Mouse (Mus musculus): ENCODE measurements around the gene Ncor1.

The Ncor1 gene

DNA sequence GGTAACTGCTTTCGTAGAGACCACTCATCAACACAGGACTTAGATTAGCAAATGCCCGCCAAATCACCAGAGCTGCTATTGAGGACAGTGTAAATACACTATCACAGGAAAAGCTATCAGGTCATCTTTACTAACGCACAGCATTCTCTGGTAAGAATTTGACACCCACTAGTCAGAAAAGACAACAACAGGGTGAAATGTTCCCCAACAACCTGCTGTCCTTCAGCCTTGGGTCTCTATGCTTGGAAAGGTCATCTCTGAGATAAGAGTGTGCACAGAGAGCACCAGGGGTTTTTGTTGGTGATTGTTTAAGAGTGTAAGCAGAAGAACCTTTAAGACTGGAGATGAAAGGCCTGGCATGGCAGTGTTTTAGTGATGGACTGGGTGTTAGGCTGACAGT lies 134.7 kb downstream of the Ncor1 start:
- POLR2A ChIA-PET: interaction anchor here in 3 of 4 experiments (0.6 to 6.9 kb wide), 4 partner anchors 8 to 231 kb away, joined by 3 to 34 read pairs (median 5); partner anchors contain the start of gene Ubb (in 1 of the 3)
- CTCF ChIA-PET: no interaction called here

DNA sequence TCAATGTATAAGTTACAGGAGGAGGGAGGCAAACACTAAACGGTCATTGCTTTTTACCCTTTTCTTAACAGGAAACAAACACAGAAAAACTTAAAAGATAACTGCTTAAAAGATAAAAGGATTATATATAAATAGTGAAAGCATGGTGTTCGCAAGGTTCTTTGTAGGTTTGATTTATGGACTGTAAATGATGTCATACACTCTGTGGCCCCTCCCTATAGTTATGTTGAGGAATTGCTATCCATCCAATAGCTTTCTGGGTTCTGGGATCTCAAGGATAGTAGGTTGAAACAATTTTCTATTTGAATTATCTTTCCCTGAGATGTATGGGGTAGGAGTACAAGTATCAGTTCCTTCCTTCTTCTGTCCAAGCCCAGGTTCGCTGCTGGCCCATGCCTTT lies 138.2 kb downstream of the Ncor1 start:
- POLR2A ChIA-PET: interaction anchor here in 2 of 4 experiments (0.6 to 6.9 kb wide), 4 partner anchors 9 to 36 kb away, joined by 3 to 34 read pairs (median 4); no protein-coding TSS in a partner anchor
- CTCF ChIA-PET: no interaction called here

DNA sequence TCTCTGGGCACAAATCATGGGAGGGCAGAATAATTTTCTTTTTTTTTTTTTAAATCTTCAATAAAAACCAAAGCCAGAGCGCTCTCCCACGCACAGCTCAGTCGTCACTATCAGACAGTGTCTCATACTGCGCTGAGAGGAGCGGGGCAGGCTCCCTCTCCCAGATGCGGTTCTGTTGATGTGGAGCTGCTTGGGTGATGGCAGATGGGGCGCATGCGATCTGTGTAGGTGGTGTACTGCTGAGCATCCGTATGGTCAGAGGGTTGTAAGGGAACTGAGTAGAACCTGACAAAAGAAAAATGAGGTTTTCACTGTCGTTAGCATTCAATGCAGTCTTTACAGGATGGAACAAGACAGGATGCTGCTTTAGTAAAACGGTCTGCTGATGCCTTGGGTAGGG lies 140.6 kb downstream of the Ncor1 start:
- POLR2A ChIA-PET: interaction anchor here in 2 of 4 experiments (0.9 to 6.9 kb wide), 9 partner anchors 10 to 285 kb away, joined by 3 to 34 read pairs (median 3); partner anchors contain the start of genes Ttc19 (in 1 of the 2) and Zswim7 (in 1 of the 2)
- CTCF ChIA-PET: interaction anchor here in 1 of 4 experiments (0.6 kb wide), 1 partner anchor 270 kb away, joined by 3 read pairs; no protein-coding TSS in a partner anchor

DNA sequence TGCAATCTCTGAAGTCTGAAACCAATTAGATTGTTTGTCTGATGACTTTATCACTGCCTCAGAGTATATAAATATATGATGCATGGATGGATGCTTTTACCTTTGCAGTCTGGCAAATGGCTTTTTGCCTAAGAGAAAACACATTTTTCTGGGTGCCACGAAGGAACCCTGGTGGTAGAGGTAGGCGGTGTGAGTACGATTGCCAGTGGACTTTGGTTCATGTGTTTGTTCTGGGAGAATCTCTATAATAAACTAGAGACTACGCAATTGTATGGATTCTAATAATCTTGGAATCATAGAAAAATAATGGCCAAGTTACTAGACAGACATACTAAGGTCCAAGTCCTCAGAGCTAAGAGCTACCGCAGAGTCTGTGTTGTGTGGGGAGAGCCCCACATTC lies 143.4 kb downstream of the Ncor1 start:
- POLR2A ChIA-PET: interaction anchor here in 2 of 4 experiments (0.5 to 1.9 kb wide), 6 partner anchors 8 to 235 kb away, joined by 3 to 7 read pairs (median 4); no protein-coding TSS in a partner anchor
- CTCF ChIA-PET: no interaction called here

DNA sequence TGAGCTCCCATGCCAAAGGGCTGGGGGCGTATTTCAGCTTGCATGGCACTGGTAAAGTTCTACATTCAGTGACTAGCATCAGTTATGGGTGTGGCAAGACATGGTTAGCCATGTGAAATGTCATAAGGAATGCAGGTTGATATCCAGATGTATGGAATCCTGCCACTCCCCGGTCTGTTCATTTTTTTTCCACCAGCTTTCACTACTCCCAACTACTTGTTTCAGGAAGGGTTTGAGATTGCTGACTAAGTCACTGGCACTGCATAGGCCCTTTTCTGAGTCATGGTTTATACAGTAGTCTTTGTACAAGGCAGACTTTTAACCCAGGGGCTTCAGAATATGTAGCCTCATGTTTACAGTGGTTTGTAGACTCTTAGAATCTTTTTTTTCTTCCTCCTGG lies 149.0 kb downstream of the Ncor1 start:
- ChIA-PET CTCF (no interaction called here), POLR2A (interaction anchor here in 1 of 4 experiments (0.6 to 2.0 kb wide), 7 partner anchors 9 to 228 kb away, joined by 3 to 7 read pairs (median 3); no protein-coding TSS in a partner anchor)

DNA sequence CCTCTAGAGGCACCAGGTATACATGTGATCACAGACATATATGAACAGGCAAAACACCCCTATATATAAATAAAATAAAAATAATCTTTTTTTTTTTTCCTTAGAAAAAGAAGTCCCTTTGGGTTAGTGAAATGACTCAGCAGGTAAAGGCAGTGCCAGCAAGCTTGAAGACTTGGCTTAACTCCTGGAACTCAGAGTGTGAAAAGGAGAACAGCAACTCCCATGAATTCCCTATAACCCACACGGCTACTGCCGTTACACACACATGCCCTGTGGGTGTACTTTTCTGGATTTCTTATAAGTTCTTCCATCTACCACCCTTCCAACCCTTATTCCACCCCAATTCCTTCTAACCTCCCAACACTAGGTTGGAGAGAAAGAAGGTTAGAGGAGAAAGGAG lies 152.5 kb downstream of the Ncor1 start:
- CTCF ChIA-PET: no interaction called here

DNA sequence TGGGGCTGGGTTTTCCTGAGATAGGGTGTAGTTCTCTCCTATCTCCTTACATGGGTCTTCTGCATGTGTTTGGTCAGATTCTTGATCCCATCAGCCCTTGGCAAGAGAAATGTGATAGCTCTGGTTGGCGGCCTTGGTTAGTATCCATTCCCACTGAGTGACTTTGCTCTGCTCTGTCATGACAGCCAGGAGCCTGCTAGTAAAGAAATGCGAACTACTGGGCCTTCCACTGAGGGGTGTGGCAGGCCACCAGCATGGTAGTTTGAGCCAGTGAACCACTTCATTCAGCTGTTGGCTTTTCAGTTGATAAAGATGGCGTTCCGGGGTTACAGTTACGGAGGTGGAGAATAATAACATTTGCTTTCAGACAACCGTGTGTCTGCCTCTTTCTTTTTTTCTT lies 159.5 kb downstream of the Ncor1 start:
- CTCF ChIA-PET: interaction anchor here in 1 of 4 experiments (0.9 kb wide), 1 partner anchor 21 kb away, joined by 4 read pairs; no protein-coding TSS in a partner anchor
- POLR2A ChIA-PET: interaction anchor here in 2 of 4 experiments (1.2 to 2.8 kb wide), 9 partner anchors 8 to 253 kb away, joined by 3 to 15 read pairs (median 6); partner anchors contain the start of genes Ttc19 (in 1 of the 2) and Zswim7 (in 1 of the 2)

More for the DNA sequence above, 152.5 kb downstream of the Ncor1 start:
- POLR2A ChIA-PET: interaction anchor here in 1 of 4 experiments (1.0 kb wide), 1 partner anchor 28 kb away, joined by 4 read pairs; no protein-coding TSS in a partner anchor

DNA sequence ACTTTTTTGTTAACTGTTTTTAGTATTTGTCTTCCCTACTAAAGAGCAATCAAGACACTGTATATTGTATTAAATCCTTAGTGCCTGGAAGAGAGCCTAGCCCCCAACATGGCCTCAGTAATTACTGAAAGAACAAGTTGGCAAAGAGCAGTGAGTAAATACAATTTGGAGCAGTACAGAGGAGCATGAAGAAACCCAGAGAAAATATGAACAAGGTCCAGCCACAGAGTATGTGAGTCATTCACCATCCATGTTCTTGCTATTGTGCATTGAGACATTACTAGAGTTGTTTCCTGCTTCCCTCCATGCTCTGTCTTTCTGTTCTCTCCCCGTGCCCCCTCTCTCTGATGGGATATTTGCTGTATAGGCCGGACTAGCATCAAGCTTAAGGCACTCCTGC lies 164.2 kb downstream of the Ncor1 start:
- ChIA-PET CTCF (interaction anchor here in 1 of 4 experiments (0.7 to 1.1 kb wide), 2 partner anchors 415 to 539 kb away, joined by 3 to 4 read pairs; no protein-coding TSS in a partner anchor), POLR2A (interaction anchor here (0.6 to 2.3 kb wide), 12 partner anchors 9 to 228 kb away, joined by 3 to 12 read pairs (median 3); partner anchors contain the start of genes Ttc19 (in 1 of the 4) and Zswim7 (in 1 of the 4))

DNA sequence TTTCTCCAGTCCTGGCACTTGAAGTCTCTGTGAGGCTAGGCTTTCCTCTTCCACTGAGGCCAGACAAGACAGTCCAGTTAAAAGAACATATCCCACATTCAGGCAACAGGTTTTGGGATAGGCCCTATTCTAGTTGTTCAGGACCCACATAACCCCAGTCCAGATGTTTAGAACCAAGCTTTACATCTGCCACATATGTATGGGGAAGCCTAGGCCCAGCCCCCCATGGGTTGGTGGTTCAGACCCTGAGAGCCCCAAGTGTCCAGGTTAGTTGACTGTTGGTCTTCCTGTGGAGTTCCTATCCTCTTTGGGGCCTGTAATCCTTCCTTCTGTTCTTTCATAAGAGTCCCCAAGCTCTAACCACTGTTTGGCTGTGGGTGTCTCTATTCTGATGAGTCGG lies 170.6 kb downstream of the Ncor1 start:
- ChIA-PET CTCF (no interaction called here), POLR2A (interaction anchor here in 1 of 4 experiments (3.0 to 3.1 kb wide), 2 partner anchors 10 to 45 kb away, joined by 11 to 15 read pairs; no protein-coding TSS in a partner anchor)

DNA sequence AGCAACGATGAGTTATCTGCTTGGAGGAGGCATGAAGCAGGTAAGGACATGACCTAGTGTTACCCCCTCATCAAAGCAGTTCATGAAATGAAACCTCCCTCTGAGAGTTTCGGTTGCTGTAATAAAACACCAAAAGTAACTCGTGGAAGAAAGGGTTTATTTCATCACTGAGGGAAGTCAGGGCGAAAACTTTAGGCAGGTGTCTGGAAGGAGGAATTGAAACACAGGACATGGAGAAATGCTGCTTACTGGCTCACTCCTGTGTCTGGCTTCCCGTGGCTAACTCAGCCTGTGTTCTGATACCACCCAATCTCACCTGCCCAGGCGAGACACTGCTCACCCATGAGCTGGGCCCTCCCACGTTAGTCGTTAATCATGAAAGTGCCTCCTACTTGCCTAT lies 173.3 kb downstream of the Ncor1 start:
- POLR2A ChIA-PET: interaction anchor here in 2 of 4 experiments (0.6 to 1.9 kb wide), 10 partner anchors 8 to 223 kb away, joined by 3 to 8 read pairs (median 4); partner anchors contain the start of gene Adora2b (in 1 of the 2)
- CTCF ChIA-PET: interaction anchor here in 1 of 4 experiments (1.2 kb wide), 1 partner anchor 390 kb away, joined by 4 read pairs; no protein-coding TSS in a partner anchor

DNA sequence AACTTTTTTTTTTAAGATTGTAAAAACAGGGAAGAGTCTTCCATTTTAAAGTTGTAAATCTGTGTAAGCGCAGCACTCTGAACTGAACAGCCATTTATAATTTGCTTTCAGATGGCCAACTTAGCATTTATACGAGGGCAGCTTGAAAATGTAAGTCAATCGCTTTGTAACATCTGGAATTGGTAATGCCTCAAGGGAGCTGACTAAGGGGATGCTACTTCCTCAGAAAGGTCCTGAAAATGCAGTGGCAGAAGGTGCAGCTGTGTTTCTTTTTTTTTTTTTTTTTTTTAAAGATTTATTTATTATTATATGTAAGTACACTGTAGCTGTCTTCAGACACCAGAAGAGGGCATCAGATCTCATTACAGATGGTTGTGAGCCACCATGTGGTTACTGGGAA lies 174.3 kb downstream of the Ncor1 start:
- ChIA-PET POLR2A (interaction anchor here (0.6 to 5.2 kb wide), 23 partner anchors 7 to 1836 kb away, joined by 3 to 35 read pairs (median 3); partner anchors contain the start of genes Adora2b (in 1 of the 4) and Ubb (in 1 of the 4)), CTCF (interaction anchor here in 3 of 4 experiments (0.6 to 1.2 kb wide), 5 partner anchors 94 to 391 kb away, joined by 4 to 6 read pairs (median 5); no protein-coding TSS in a partner anchor)

DNA sequence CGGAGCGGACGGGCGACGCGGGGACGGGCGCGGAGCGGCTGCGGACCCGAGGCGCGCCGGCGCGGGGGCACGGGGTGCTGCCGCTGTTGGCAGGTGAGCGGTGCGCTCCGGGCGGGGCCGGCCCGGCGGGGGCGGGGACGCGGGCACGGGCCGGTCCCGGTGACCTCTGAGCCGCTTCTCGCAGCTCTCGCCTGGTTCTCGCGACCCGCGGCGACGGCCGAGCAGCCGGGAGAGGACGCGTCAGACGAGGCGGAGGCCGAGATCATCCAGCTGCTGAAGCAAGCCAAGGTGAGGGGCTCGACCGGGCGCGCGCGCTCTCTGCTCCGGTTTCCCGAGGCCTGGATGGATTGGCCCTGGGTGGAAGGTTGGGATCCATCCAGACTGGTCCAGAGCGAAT lies 176.7 kb downstream of the Ncor1 start:
- ChIA-PET CTCF (interaction anchor here in 3 of 4 experiments (1.0 to 3.6 kb wide), 9 partner anchors 11 to 332 kb away, joined by 3 to 22 read pairs (median 6); partner anchors contain the start of genes Adora2b (in 1 of the 3) and Specc1 (in 1 of the 3)), POLR2A (interaction anchor here (0.6 to 5.2 kb wide), 52 partner anchors 8 to 593 kb away, joined by 3 to 35 read pairs (median 4); partner anchors contain the start of genes Adora2b (in 2 of the 4) and Ubb (in 2 of the 4))

DNA sequence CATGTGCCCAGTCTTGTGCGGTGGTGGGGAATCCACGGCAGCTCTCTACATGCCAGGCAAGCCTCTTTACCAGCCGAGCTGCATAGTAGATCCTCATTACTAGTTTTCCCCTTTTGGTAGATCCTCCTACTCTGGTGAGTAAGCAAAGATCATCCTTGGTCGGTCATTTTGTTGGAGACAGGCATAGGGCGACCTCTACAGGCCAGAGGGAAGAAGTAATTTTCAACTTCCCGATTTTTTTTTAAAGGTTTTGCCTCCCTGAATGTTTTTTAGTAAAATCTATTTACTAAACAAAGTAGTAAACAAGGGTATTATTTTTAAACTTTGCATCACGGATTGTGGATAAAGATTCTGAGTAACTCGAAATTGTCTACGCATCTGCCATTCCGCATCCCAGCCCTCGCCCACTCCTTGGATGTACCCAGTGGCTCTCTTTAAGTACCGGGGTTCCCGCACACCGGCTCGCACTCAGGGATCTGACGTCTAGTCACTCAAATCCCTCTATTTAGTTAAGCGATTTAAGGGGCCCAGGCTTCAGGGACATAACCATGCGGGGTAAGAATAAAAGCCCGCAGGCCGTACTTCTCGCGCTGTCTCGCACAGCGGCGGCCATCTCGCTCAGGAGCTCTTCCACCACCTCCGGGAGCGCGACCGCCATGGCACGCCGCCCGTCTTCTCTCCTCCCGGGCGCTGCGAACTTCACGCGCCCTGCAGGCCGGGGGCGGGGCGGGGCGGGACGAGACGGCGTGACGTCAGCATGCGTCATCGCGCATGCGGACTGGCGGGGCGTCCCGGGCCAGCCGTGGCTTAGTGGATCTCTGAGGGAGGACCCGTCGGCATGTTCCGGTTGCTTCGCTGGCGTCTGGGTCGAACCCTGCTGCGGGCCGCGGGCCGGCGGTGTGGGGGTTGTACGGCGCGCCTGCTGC lies 177.4 kb downstream of the Ncor1 start, which contains the start of the genes Zswim7 and Ttc19:
TSS of gene Zswim7 (minus strand) at position 701 of the 926 bp plus-strand sequence.
TSS of gene Ttc19 (plus strand) at position 799 of the 926 bp plus-strand sequence.
- CTCF ChIA-PET: interaction anchor here (0.6 to 3.6 kb wide), 30 partner anchors 10 to 1756 kb away, joined by 3 to 22 read pairs (median 5); partner anchors contain the start of genes Specc1 (in 3 of the 4) and Adora2b (in 2 of the 4)
- POLR2A ChIA-PET: interaction anchor here (0.5 to 5.2 kb wide), 93 partner anchors 8 to 702 kb away, joined by 3 to 35 read pairs (median 4); partner anchors contain the start of genes Ubb (in 3 of the 4), Adora2b (in 2 of the 4) and Epn2 (in 1 of the 4)

DNA sequence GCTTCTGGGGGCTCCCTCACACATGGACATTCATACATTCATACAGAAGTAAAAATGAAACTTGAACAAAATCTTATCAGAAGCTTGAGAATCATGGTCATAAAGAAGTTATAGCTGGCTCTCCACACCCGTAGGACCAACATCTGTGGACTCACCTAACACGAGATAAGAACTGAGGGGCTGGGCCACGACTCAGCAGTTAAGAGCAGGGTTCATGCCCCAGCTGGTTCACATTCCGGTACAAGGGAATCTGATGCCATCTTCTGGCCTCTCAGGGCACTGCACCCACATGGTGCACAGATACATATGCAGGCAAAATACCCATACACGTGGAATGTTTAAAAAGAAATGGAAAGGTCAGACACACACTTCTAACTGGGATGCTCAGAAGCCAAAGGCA lies 180.3 kb downstream of the Ncor1 start:
- ChIA-PET CTCF (interaction anchor here (0.5 to 3.6 kb wide), 27 partner anchors 11 to 328 kb away, joined by 3 to 47 read pairs (median 4); partner anchors contain the start of gene Adora2b (in 2 of the 4)), POLR2A (interaction anchor here (0.5 to 2.6 kb wide), 19 partner anchors 11 to 347 kb away, joined by 3 to 12 read pairs (median 3); partner anchors contain the start of genes Adora2b (in 2 of the 4), Akap10 (in 1 of the 4), Specc1 (in 1 of the 4) and Ubb (in 1 of the 4))

DNA sequence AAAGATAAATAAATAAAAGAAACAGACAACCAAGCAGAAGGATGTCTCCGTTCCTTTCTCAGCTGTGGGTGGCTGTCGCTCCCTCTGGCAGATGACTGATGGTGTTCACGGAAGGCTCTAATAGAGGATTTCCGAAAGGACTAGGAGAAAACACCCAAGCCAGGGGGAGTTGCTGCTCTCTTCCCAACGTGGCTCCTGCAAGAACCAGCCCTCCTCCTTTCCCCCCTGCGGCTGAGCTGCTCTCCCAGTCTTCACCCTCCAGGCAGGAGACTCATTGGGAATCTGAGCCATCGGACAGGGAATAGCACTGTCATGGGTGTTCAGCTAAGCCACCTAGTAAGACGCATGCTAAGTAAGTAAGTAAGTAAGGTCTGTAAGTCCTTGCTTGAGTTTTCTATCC lies 181.3 kb downstream of the Ncor1 start:
- CTCF ChIA-PET: interaction anchor here (0.8 to 2.7 kb wide), 19 partner anchors 13 to 327 kb away, joined by 3 to 47 read pairs (median 4); partner anchors contain the start of gene Adora2b (in 1 of the 4)

DNA sequence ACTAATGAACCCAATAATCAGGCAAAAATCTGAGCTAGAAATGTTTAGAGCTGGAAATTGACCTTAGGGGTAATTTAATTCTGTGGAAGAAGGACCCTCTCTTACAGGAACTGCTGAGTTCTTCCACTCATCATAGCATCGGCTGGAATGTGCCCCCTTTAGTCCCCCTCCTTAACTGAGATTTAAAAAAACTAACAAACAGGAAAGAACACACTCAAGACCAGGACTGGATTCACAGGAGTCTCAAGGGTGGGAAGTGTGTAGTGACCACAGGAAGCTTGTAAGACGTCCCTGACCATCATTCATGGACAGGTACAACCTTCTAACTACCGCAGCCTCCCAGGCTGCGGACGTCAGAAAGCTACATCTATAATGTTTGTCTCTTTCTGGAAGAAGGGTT lies 187.5 kb downstream of the Ncor1 start:
- CTCF ChIA-PET: interaction anchor here in 2 of 4 experiments (0.8 to 1.1 kb wide), 2 partner anchors 10 to 223 kb away, joined by 3 to 4 read pairs; no protein-coding TSS in a partner anchor
- POLR2A ChIA-PET: interaction anchor here in 3 of 4 experiments (0.5 to 2.0 kb wide), 9 partner anchors 10 to 221 kb away, joined by 3 to 12 read pairs (median 3); partner anchors contain the start of genes Ttc19 (in 3 of the 3), Zswim7 (in 3 of the 3) and Adora2b (in 1 of the 3)

More for the DNA sequence above, 181.3 kb downstream of the Ncor1 start:
- POLR2A ChIA-PET: interaction anchor here (0.5 to 2.6 kb wide), 14 partner anchors 8 to 376 kb away, joined by 3 to 12 read pairs (median 4); partner anchors contain the start of genes Adora2b (in 1 of the 4), Specc1 (in 1 of the 4) and Ubb (in 1 of the 4)

DNA sequence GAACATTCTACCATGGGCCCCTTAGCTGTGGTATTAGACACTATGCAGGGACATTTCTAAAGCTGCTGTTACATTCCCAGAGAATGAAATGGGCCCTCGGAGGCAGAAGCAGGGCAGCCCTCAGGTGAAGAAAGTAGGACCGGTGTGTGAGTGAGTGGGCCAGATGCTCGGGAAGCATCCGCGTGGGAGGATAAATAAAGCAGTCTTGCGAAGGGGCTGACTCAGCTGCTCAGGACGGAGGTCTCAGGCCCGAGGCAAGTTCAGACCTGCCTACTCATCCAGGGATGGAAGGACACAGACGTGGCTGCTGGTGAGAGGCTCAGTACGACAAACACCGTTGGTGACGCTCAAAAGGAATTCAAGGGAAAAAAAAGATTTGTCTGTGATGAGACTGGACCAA lies 189.2 kb downstream of the Ncor1 start:
- POLR2A ChIA-PET: interaction anchor here in 1 of 4 experiments (1.8 to 3.5 kb wide), 2 partner anchors 12 to 20 kb away, joined by 12 to 13 read pairs; partner anchors contain the start of genes Adora2b, Ttc19 and Zswim7
- CTCF ChIA-PET: no interaction called here

Data from embryonic stem cell, embryonic (primary cell).